Mouse (Mus musculus): ENCODE data around the gene Hspg2. TPM values are rescaled to one million over a fixed set of nuclear protein-coding genes. Genes with fewer than 3 reads are reported as not detected.
"Not testable (repeated sequence)": the region's sequence is repeated elsewhere in the genome, so short reads cannot be mapped to it uniquely, and the experiment has no call there.

The Hspg2 gene
- 100 to 1,000 TPM; 436 to 447 TPM for total RNA-seq (2021)
- long read RNA-seq, experiment 1, partial matches to known transcripts = 25 of 36 reads
- long read RNA-seq, experiment 1, other reads (novel, unspliced or antisense) = 11 of 36 reads
- long read RNA-seq, experiment 2, partial matches to known transcripts = 18 of 34 reads
- long read RNA-seq, experiment 2, other reads (novel, unspliced or antisense) = 15 of 34 reads

GRCm38 (mm10) chr4:137468260-137469080 is at the start of gene Hspg2:
Gene Hspg2, plus strand, starts transcription at chr4:137468769.
- DNase-seq = peak; percentile 98 to 99
- intact Hi-C loops (cut with DNase I) = no loop called here

- intact Hi-C loops (cut with DNase I) = loop anchor here (10.0 kb wide), 1 partner anchor 266 kb away; no protein-coding TSS in a partner anchor
- no peak for DNase-seq
Observed at GRCm38 (mm10) chr4:137430502-137430901, 38.1 kb upstream of the Hspg2 start, which contains the start of gene Cela3b. Gene Cela3b, minus strand, starts transcription at chr4:137430540.

GRCm38 (mm10) chr4:137432700-137433550 is 35.6 kb upstream of the Hspg2 start:
- DNase-seq = not testable (repeated sequence)
- intact Hi-C loops (cut with DNase I) = loop anchor here (10.0 kb wide), 1 partner anchor 268 kb away; no protein-coding TSS in a partner anchor

- DNase-seq = no peak
- intact Hi-C loops (cut with DNase I) = loop anchor here (1.0 to 10.0 kb wide), 2 partner anchors 20 to 272 kb away; no protein-coding TSS in a partner anchor
Observed at GRCm38 (mm10) chr4:137436979-137437669, 31.4 kb upstream of the Hspg2 start.

GRCm38 (mm10) chr4:137438842-137439241 is 29.7 kb upstream of the Hspg2 start:
- DNase-seq = no peak
- intact Hi-C loops (cut with DNase I) = loop anchor here (10.0 kb wide), 1 partner anchor 274 kb away; no protein-coding TSS in a partner anchor

GRCm38 (mm10) chr4:137441332-137441731 is 27.2 kb upstream of the Hspg2 start:
- intact Hi-C loops (cut with DNase I) = loop anchor here (5.0 kb wide), 2 partner anchors 101 to 196 kb away; no protein-coding TSS in a partner anchor
- no peak for DNase-seq

GRCm38 (mm10) chr4:137443625-137444024 is 24.9 kb upstream of the Hspg2 start:
- intact Hi-C loops (cut with DNase I) = loop anchor here (2.0 to 5.0 kb wide), 3 partner anchors 75 to 194 kb away; no protein-coding TSS in a partner anchor
- DNase-seq = peak; percentile 81 to 88

GRCm38 (mm10) chr4:137445881-137446280 is 22.7 kb upstream of the Hspg2 start:
- intact Hi-C loops (cut with DNase I) = loop anchor here (5.0 kb wide), 1 partner anchor 56 kb away; no protein-coding TSS in a partner anchor
- DNase-seq = no peak

- intact Hi-C loops (cut with DNase I) = loop anchor here (5.0 kb wide), 1 partner anchor 55 kb away; no protein-coding TSS in a partner anchor
- DNase-seq = peak; percentile 49 to 54
Observed at GRCm38 (mm10) chr4:137447363-137448196, 21.0 kb upstream of the Hspg2 start.

- DNase-seq = peak in 1 of 2 experiments; percentile 65
Observed at GRCm38 (mm10) chr4:137448197-137448596, 20.4 kb upstream of the Hspg2 start.

GRCm38 (mm10) chr4:137448641-137449040 is 19.9 kb upstream of the Hspg2 start:
- no peak for DNase-seq
- intact Hi-C loops (cut with DNase I) = loop anchor here (5.0 kb wide), 1 partner anchor 54 kb away; no protein-coding TSS in a partner anchor

More at GRCm38 (mm10) chr4:137448197-137448596, 20.4 kb upstream of the Hspg2 start:
- intact Hi-C loops (cut with DNase I) = loop anchor here (5.0 kb wide), 1 partner anchor 54 kb away; no protein-coding TSS in a partner anchor

- intact Hi-C loops (cut with DNase I) = loop anchor here (5.0 kb wide), 1 partner anchor 53 kb away; no protein-coding TSS in a partner anchor
- no peak for DNase-seq
Observed at GRCm38 (mm10) chr4:137449132-137449531, 19.4 kb upstream of the Hspg2 start.

GRCm38 (mm10) chr4:137449715-137450114 is 18.9 kb upstream of the Hspg2 start:
- DNase-seq = peak in 1 of 2 experiments; percentile 64
- intact Hi-C loops (cut with DNase I) = loop anchor here (5.0 kb wide), 1 partner anchor 53 kb away; no protein-coding TSS in a partner anchor

- no peak for DNase-seq
- intact Hi-C loops (cut with DNase I) = no loop called here
Observed at GRCm38 (mm10) chr4:137452190-137452589, 16.4 kb upstream of the Hspg2 start.

GRCm38 (mm10) chr4:137453234-137453767 is 15.3 kb upstream of the Hspg2 start, which contains the start of gene 1700013G24Rik:
Gene 1700013G24Rik, plus strand, starts transcription at chr4:137453284.
- DNase-seq = no peak
- intact Hi-C loops (cut with DNase I) = no loop called here

GRCm38 (mm10) chr4:137454582-137454981 is 14.0 kb upstream of the Hspg2 start:
- intact Hi-C loops (cut with DNase I) = no loop called here
- DNase-seq = no peak

- intact Hi-C loops (cut with DNase I) = no loop called here
- no peak for DNase-seq
Observed at GRCm38 (mm10) chr4:137456581-137456980, 12.0 kb upstream of the Hspg2 start.

GRCm38 (mm10) chr4:137457292-137457691 is 11.3 kb upstream of the Hspg2 start:
- intact Hi-C loops (cut with DNase I) = no loop called here
- DNase-seq = no peak
